Mouse (Mus musculus) heart, embryonic 15.5 days (tissue): ENCODE results near the gene Tspear. TPM values are rescaled to one million over a fixed set of nuclear protein-coding genes. Genes with fewer than 3 reads are reported as not detected.
"Not testable (repeated sequence)": the region's sequence is repeated elsewhere in the genome, so short reads cannot be mapped to it uniquely, and the experiment has no call there.

Experiments
- ATAC-seq: fragments of 200-750 bp; cut with Nextera tagmentation; replicated peaks from 2 replicates; pipeline ENCODE4 v1.8.0; 2017; ENCODE audit warnings: low read depth, moderate TSS enrichment; ENCODE audit not compliant: insufficient number of reproducible peaks, insufficient read depth, low FRiP score
- H3K27ac ChIP-seq: fragments of 300-500 bp; sonication (generic); 2 replicates; pipeline ENCODE4 v1.5.1; 2015; ENCODE audit warnings: mild to moderate bottlenecking, inconsistent platforms
- H3K27me3 ChIP-seq: fragments of 300-500 bp; sonication (generic); 2 replicates; pipeline ENCODE4 v1.6.1; 2015; ENCODE audit warnings: inconsistent platforms
- H3K36me3 ChIP-seq: fragments of 300-500 bp; sonication (generic); 2 replicates; pipeline ENCODE4 v1.6.1; 2015; ENCODE audit warnings: mild to moderate bottlenecking, inconsistent platforms
- H3K4me1 ChIP-seq: fragments of 300-500 bp; sonication (generic); replicated peaks from 2 replicates; pipeline ENCODE4 v1.6.1; 2015; ENCODE audit warnings: inconsistent platforms
- H3K4me2 ChIP-seq: fragments of 300-500 bp; sonication (generic); 2 replicates; pipeline ENCODE4 v1.6.1; 2015; ENCODE audit warnings: inconsistent platforms, mild to moderate bottlenecking, moderate library complexity
- H3K4me3 ChIP-seq: fragments of 300-500 bp; sonication (generic); 2 replicates; pipeline ENCODE4 v1.5.1; 2015; ENCODE audit warnings: mild to moderate bottlenecking, inconsistent platforms
- H3K9ac ChIP-seq: fragments of 300-500 bp; sonication (generic); 2 replicates; pipeline ENCODE4 v1.6.1; 2015; ENCODE audit warnings: mild to moderate bottlenecking, inconsistent platforms
- H3K9me3 ChIP-seq: fragments of 300-500 bp; sonication (generic); replicated peaks from 2 replicates; pipeline ENCODE4 v1.6.1; 2016; ENCODE audit warnings: inconsistent platforms
- WGBS: fragments of 180-500 bp; shearing (Covaris S2); methylation state at CpG from one replicate; pipeline ENCODE4 v1.1.7; 2015; ENCODE audit warnings: mixed read lengths; 5-methylcytosine and 5-hydroxymethylcytosine counted together
- polyA plus RNA-seq: library from polyadenylated mRNA; unstranded; fragments of >200 nt; fragmentation: Nextera tagmentation; extraction: Ambion mirVana; gene quantifications from 2 replicates; pipeline ENCODE4 v1.2.1, GENCODE M21; 2015

Gene Tspear
- polyA plus RNA-seq, 1 experiment from 2014 or later: not detected

DNA sequence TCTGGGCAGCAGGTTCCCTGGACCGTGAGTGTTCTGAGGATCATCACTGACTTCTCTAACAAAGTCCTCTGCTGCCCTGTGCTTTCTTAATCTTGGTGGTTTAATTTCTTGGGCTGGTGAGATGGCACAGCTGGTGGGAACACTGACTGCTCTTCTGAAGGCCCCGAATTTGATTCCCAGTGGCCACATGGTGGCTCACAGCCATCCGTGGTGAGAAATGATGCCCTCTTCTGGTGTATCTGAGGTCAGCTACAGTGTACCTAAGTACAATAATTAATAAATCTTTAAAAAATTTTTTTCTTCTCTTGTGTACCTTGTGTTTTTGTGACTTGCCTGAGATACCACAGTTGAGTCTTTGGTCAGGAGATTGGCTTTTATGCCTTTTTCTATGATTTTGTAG, 65.9 kb downstream of the Tspear start:
- H3K9me3 ChIP-seq, H3K9ac ChIP-seq, H3K36me3 ChIP-seq, H3K4me3 ChIP-seq, H3K27ac ChIP-seq, H3K27me3 ChIP-seq, H3K4me2 ChIP-seq, H3K4me1 ChIP-seq, ATAC-seq: not testable (repeated sequence)
- WGBS: 68% methylated on average over 3 of the region's 3 CpGs

DNA sequence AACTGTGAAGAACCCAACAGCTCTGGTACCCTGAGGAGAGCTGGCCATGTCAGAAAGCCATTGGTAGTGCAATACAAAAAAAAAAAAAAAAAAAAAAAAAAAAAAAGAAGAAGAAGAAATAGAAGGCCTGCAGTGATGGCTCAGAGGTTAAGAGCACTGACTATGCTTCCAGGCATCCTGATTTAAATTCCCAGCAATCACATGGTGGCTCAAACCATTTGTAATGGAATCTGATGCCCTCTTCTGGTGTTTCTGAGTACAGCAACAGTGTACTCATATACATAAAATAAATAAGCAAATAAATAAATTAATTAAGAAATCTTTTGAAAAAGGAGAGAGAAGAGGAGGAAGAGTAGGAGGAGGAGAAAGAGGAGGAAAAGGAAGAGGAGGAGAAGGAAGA, 67.1 kb downstream of the Tspear start:
- no peaks in the 10 kb centered on the region for H3K9me3 ChIP-seq
- H3K27me3 ChIP-seq: no peaks in the 10 kb centered on the region
- H3K27ac ChIP-seq: no peak overlapping the region
- no peak for ATAC-seq
- H3K4me2 ChIP-seq: no peak overlapping the region
- no peaks in the 10 kb centered on the region for H3K36me3 ChIP-seq
- no peaks in the 10 kb centered on the region for H3K4me1 ChIP-seq
- H3K4me3 ChIP-seq: no peak overlapping the region
- no peak overlapping the region for H3K9ac ChIP-seq

DNA sequence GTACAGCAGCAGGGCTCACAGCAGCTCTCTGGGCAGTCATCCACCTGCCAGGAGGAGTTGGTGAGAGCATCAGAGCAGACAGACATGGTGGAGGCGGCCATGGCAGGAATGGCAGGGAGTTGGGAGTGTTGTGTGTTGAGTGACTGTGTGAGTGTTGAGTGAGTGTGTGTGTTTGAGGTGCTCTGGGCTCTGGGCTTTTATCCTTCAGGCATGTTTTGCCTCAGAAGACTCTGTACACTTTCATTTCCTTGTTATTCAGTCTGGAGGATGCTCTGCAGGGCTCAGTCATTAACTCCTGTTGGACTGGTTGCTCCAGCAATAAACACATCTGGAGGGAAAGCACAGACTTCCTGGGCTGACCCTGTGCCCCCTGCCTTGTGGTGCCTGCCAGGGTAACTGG, 73.2 kb downstream of the Tspear start, which contains the start of gene Gm3233:
TSS of gene Gm3233 (minus strand) at position 101 of the 400 bp plus-strand sequence.
- not testable (repeated sequence) for H3K4me3 ChIP-seq, H3K9ac ChIP-seq, H3K27me3 ChIP-seq, H3K4me2 ChIP-seq, ATAC-seq, H3K4me1 ChIP-seq, H3K36me3 ChIP-seq, H3K9me3 ChIP-seq, H3K27ac ChIP-seq
- WGBS: no CpG with 5 or more reads among the region's 1 CpGs

DNA sequence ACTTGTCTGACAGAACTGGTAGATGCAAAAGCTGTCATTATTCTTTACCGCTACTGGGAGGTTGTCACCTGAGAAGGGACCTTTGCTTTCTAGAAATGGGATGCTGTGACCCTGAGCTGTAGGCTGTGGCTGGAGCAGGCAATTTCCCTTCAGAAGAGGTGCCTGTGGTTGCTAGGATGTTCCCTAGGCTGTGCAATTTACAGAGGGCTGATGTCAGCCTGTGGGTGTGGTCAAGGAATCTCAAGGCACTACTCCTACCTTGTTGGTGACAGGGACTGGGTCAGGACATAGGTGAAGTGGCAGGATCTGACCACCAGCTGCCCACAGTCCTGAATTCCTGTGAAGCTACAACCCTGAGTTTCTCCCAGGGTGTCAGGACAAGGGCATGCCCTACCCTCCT, 83.4 kb downstream of the Tspear start:
- WGBS: 78% methylated on average over 1 of the region's 1 CpGs
- no peak overlapping the region for H3K4me3 ChIP-seq
- no peak overlapping the region for H3K9ac ChIP-seq
- ATAC-seq: no peak
- no peaks in the 10 kb centered on the region for H3K27me3 ChIP-seq
- H3K27ac ChIP-seq: no peak overlapping the region
- H3K4me1 ChIP-seq: 0 out of 2 replicates have a peak, but pooled peaks cover 2% of the 10 kb centered on the region
- no peaks in the 10 kb centered on the region for H3K36me3 ChIP-seq
- no peaks in the 10 kb centered on the region for H3K9me3 ChIP-seq
- no peak overlapping the region for H3K4me2 ChIP-seq

DNA sequence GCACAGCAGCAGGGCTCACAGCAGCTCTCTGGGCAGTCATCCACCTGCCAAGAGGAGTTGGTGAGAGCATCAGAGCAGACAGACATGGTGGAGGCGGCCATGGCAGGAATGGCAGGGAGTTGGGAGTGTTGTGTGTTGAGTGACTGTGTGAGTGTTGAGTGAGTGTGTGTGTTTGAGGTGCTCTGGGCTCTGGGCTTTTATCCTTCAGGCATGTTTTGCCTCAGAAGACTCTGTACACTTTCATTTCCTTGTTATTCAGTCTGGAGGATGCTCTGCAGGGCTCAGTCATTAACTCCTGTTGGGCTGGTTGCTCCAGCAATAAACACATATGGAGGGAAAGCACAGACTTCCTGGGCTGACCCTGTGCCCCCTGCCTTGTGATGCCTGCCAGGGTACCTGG, 84.9 kb downstream of the Tspear start, which contains the start of gene Gm3238:
TSS of gene Gm3238 (minus strand) at position 101 of the 400 bp plus-strand sequence.
- not testable (repeated sequence) for ATAC-seq, H3K36me3 ChIP-seq, H3K27ac ChIP-seq, H3K27me3 ChIP-seq, H3K9me3 ChIP-seq, H3K4me1 ChIP-seq, H3K4me3 ChIP-seq, H3K9ac ChIP-seq, H3K4me2 ChIP-seq
- whole genome bisulfite sequencing: 90% methylated on average over 1 of the region's 1 CpGs

DNA sequence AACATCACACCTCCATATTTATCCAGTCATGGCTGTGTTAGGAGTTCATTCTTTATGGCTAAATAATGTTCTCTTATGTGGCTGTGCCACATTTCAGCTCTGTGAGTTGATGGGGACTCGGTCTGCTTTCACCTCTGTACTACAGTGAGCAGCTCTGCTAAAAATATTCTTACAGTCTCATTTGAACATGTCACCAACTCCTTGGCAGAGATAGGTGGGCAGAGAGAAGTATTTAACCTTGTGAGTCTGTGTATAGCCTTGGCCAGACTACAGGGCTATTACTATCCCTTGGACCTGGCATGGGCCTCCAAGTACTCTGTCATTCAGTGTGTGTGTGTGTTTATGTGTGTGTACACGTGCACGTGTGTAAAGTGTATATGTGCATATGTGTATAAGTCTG, 85.8 kb downstream of the Tspear start:
- WGBS: 56% methylated on average over 3 of the region's 3 CpGs
- not testable (repeated sequence) for ATAC-seq

DNA sequence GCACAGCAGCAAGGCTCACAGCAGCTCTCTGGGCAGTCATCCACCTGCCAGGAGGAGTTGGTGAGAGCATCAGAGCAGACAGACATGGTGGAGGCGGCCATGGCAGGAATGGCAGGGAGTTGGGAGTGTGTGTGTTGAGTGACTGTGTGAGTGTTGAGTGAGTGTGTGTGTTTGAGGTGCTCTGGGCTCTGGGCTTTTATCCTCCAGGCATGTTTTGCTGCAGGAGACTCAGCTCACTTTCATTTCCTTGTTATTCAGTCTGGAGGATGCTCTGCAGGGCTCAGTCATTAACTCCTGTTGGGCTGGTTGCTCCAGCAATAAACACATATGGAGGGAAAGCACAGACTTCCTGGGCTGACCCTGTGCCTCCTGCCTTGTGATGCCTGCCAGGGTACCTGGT, 90.5 kb downstream of the Tspear start, which contains the start of gene Gm7138:
TSS of gene Gm7138 (minus strand) at position 101 of the 400 bp plus-strand sequence.
- H3K9me3 ChIP-seq, H3K4me3 ChIP-seq, H3K9ac ChIP-seq, H3K36me3 ChIP-seq, ATAC-seq, H3K4me1 ChIP-seq, H3K27me3 ChIP-seq, H3K4me2 ChIP-seq, H3K27ac ChIP-seq: not testable (repeated sequence)
- WGBS: 42% methylated on average over 1 of the region's 1 CpGs

More for the DNA sequence above, 85.8 kb downstream of the Tspear start:
- not testable (repeated sequence) for H3K9ac ChIP-seq, H3K9me3 ChIP-seq, H3K4me1 ChIP-seq, H3K27ac ChIP-seq, H3K27me3 ChIP-seq, H3K36me3 ChIP-seq, H3K4me3 ChIP-seq, H3K4me2 ChIP-seq

DNA sequence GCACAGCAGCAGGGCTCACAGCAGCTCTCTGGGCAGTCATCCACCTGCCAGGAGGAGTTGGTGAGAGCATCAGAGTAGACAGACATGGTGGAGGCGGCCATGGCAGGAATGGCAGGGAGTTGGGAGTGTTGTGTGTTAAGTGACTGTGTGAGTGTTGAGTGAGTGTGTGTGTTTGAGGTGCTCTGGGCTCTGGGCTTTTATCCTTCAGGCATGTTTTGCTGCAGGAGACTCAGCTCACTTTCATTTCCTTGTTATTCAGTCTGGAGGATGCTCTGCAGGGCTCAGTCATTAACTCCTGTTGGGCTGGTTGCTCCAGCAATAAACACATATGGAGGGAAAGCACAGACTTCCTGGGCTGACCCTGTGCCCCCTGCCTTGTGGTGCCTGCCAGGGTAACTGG, 96.1 kb downstream of the Tspear start, which contains the start of gene Gm3250:
TSS of gene Gm3250 (minus strand) at position 101 of the 400 bp plus-strand sequence.
- ATAC-seq, H3K9ac ChIP-seq, H3K36me3 ChIP-seq, H3K27me3 ChIP-seq, H3K4me3 ChIP-seq, H3K27ac ChIP-seq, H3K4me1 ChIP-seq, H3K9me3 ChIP-seq, H3K4me2 ChIP-seq: not testable (repeated sequence)
- 78% methylated on average over 1 of the region's 1 CpGs for WGBS

DNA sequence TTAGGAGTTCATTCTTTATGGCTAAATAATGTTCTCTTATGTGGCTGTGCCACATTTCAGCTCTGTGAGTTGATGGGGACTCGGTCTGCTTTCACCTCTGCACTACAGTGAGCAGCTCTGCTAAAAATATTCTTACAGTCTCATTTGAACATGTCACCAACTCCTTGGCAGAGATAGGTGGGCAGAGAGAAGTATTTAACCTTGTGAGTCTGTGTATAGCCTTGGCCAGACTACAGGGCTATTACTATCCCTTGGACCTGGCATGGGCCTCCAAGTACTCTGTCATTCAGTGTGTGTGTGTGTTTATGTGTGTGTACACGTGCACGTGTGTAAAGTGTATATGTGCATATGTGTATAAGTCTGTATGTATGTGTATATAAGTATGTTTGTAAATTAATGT, 97.0 kb downstream of the Tspear start:
- not testable (repeated sequence) for H3K4me3 ChIP-seq, H3K4me2 ChIP-seq, H3K27ac ChIP-seq, H3K36me3 ChIP-seq, H3K4me1 ChIP-seq, H3K27me3 ChIP-seq, H3K9ac ChIP-seq, H3K9me3 ChIP-seq
- 72% methylated on average over 3 of the region's 3 CpGs for WGBS
- ATAC-seq: peak; percentile 47; the same call in 1 of the 2 replicates

DNA sequence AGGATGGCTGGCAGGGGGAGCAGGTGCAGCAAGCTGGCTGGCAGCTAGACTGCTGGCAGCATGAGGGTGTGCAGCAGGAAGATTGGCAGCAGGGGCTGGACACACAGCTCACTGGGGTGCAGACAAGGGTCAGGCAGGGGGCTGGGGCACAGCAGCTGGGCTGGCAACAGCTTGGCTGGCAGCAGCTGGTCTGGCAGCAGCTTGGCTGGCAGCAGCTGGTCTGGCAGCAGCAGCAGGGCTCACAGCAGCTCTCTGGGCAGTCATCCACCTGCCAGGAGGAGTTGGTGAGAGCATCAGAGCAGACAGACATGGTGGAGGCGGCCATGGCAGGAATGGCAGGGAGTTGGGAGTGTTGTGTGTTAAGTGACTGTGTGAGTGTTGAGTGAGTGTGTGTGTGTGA, 101.5 kb downstream of the Tspear start, which contains the start of gene Gm7137:
TSS of gene Gm7137 (minus strand) at position 325 of the 400 bp plus-strand sequence.
- WGBS: 57% methylated on average over 1 of the region's 1 CpGs
- H3K9me3 ChIP-seq, H3K4me2 ChIP-seq, H3K4me1 ChIP-seq, H3K27me3 ChIP-seq, H3K27ac ChIP-seq, H3K36me3 ChIP-seq, H3K9ac ChIP-seq, H3K4me3 ChIP-seq, ATAC-seq: not testable (repeated sequence)

DNA sequence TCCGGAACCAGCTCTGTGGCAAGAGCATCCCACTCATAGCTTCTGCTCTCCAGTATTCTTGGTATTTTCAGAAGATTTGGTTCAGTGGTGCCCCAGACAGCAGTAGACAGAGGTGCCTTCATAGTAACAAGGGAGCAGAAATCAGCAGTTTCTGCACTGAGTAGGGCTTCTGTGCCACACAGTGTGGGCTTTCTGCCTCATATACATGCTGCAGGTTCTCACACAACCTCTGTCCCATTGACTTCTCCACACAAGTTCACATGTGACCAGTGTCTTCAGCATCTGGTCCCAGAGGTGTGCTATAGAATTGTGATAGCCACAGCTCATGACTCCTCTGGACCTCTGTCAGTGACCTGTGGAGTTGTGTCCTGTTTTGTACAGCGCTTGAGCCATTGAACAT, 102.3 kb downstream of the Tspear start:
- H3K4me3 ChIP-seq: no peak overlapping the region
- ATAC-seq: no peak
- H3K4me1 ChIP-seq: no peaks in the 10 kb centered on the region
- 74% methylated on average over 2 of the region's 2 CpGs for WGBS
- H3K9me3 ChIP-seq: no peaks in the 10 kb centered on the region
- H3K27ac ChIP-seq: no peak overlapping the region
- no peaks in the 10 kb centered on the region for H3K27me3 ChIP-seq
- no peak overlapping the region for H3K4me2 ChIP-seq
- no peaks in the 10 kb centered on the region for H3K36me3 ChIP-seq
- no peak overlapping the region for H3K9ac ChIP-seq

DNA sequence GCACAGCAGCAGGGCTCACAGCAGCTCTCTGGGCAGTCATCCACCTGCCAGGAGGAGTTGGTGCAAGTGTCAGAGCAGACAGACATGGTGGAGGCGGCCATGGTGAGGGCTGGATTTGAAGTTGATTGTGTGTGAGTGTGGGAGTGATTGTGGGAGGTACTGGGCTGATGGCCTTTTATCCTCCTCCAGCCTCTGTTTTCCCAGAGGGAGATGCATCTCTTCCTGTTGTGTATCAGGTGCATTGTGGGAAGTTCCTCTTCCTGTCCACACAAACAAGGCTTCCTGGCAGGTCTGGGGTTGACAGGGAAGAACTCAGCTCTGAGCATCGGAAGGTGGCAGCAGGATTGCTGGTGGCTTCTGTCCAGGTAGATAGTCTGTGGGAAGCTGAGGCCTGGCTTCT, 108.6 kb downstream of the Tspear start, which contains the start of gene Gm9639:
TSS of gene Gm9639 (minus strand) at position 101 of the 400 bp plus-strand sequence.
- H3K4me1 ChIP-seq: peaks cover 13% of the 10 kb centered on the region
- H3K27me3 ChIP-seq: no peaks in the 10 kb centered on the region
- H3K36me3 ChIP-seq: no peaks in the 10 kb centered on the region
- no peak within 1 kb of the TSS for H3K4me3 ChIP-seq
- H3K9me3 ChIP-seq: no peaks in the 10 kb centered on the region
- no peak within 1 kb of the TSS for H3K4me2 ChIP-seq
- no peak within 1 kb of the TSS for H3K27ac ChIP-seq
- H3K9ac ChIP-seq: no peak within 1 kb of the TSS
- no peak for ATAC-seq
- WGBS: 69% methylated on average over 2 of the region's 2 CpGs
